Mouse (Mus musculus) forebrain, embryonic 10.5 days (tissue): ENCODE results near the gene Gp1ba. TPM values are rescaled to one million over a fixed set of nuclear protein-coding genes. Genes with fewer than 3 reads are reported as not detected.

Experiments used
- DNase-seq: peaks from one replicate; pipeline ENCODE4 v3.0.0-alpha.2; 2017; ENCODE audit warnings: low spot score; ENCODE audit errors: extremely low spot score
- H3K27ac ChIP-seq: fragments of 300-500 bp; sonication (generic); 2 replicates; pipeline ENCODE4 v1.5.1; 2016; ENCODE audit warnings: mild to moderate bottlenecking
- H3K27me3 ChIP-seq: fragments of 300-500 bp; sonication (generic); 2 replicates; pipeline ENCODE4 v1.6.1; 2016; ENCODE audit warnings: mild to moderate bottlenecking; ENCODE audit not compliant: poor library complexity, severe bottlenecking
- H3K36me3 ChIP-seq: fragments of 300-500 bp; sonication (generic); replicated peaks from 2 replicates; pipeline ENCODE4 v1.6.1; 2016; ENCODE audit warnings: mild to moderate bottlenecking, moderate library complexity
- H3K4me1 ChIP-seq: fragments of 300-500 bp; sonication (generic); 2 replicates; pipeline ENCODE4 v1.6.1; 2016
- H3K4me3 ChIP-seq: fragments of 300-500 bp; sonication (generic); 2 replicates; pipeline ENCODE4 v1.5.1; 2016; ENCODE audit warnings: mild to moderate bottlenecking, moderate library complexity
- H3K9me3 ChIP-seq: fragments of 300-500 bp; sonication (generic); 2 replicates; pipeline ENCODE4 v1.6.1; 2016; ENCODE audit warnings: mild to moderate bottlenecking, moderate library complexity
- WGBS: fragments of 180-500 bp; shearing (Covaris S2); methylation state at CpG from one replicate; pipeline ENCODE4 v1.1.7; 2016; 5-methylcytosine and 5-hydroxymethylcytosine counted together
- polyA plus RNA-seq: library from polyadenylated mRNA; unstranded; fragments of >200 nt; fragmentation: Nextera tagmentation; extraction: Ambion mirVana; gene quantifications from 2 replicates; pipeline ENCODE4 v1.2.1, GENCODE M21; 2016

Gene Gp1ba
- 0.56 and 1.00 TPM in 2 replicates for polyA plus RNA-seq

- no peaks in the 10 kb centered on the region for H3K9me3 ChIP-seq
- no peaks in the 10 kb centered on the region for H3K27me3 ChIP-seq
- peaks cover 12% of the 10 kb centered on the region for H3K36me3 ChIP-seq
- no peak within 1 kb of the TSS for H3K4me3 ChIP-seq
- 65% methylated on average over 5 of the region's 5 CpGs for WGBS
- H3K27ac ChIP-seq, result no peak within 1 kb of the TSS
- no peak for DNase-seq
- no peaks in the 10 kb centered on the region for H3K4me1 ChIP-seq
Observed at GRCm38 (mm10) chr11:70638714-70639278, at the start of gene Gp1ba. TSS of gene Gp1ba (plus strand) at chr11:70639122.

DNA sequence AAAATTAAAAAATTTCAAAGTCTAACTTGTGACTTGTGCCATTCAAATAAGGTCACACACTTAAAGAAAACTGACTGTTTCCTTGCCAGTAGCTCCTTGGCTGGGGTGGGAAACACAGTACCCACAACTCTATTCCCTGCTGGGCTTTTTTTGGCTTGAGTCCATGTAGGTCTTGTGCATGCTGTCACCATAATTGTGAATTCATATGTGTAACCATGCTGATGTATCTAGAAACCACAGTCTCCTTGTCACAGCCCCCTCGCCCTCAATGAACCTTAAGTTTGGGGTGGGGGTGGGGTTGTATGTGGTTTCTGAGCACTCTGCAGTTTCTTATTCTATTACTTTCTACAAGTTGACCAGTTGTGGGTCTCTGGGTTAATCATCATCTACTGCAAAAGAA lies 47.2 kb upstream of the Gp1ba start:
- H3K27me3 ChIP-seq, result no peaks in the 10 kb centered on the region
- peaks cover 13% of the 10 kb centered on the region for H3K4me1 ChIP-seq
- DNase-seq, result no peak
- 94% methylated on average over 1 of the region's 1 CpGs for WGBS
- H3K36me3 ChIP-seq, result peaks cover 5% of the 10 kb centered on the region; the same call in 1 of the 2 replicates
- H3K9me3 ChIP-seq, result no peaks in the 10 kb centered on the region
- H3K4me3 ChIP-seq, result no peak overlapping the region
- no peak overlapping the region for H3K27ac ChIP-seq

GRCm38 (mm10) chr11:70594253-70594989 lies 44.5 kb upstream of the Gp1ba start:
- Histone ChIP-seq H3K27ac (0 out of 2 replicates have a peak overlapping the region, but pooled peaks have one; percentile 30), H3K9me3 (no peaks in the 10 kb centered on the region), H3K4me3 (no peak overlapping the region), H3K27me3 (no peaks in the 10 kb centered on the region), H3K4me1 (peaks cover 16% of the 10 kb centered on the region), H3K36me3 (peaks cover 26% of the 10 kb centered on the region)
- 91% methylated on average over 15 of the region's 15 CpGs for WGBS
- no peak for DNase-seq

- 80% methylated on average over 2 of the region's 2 CpGs for WGBS
- Histone ChIP-seq H3K4me3 (no peak overlapping the region), H3K27me3 (no peaks in the 10 kb centered on the region), H3K9me3 (no peaks in the 10 kb centered on the region), H3K4me1 (peaks cover 16% of the 10 kb centered on the region), H3K36me3 (peaks cover 33% of the 10 kb centered on the region), H3K27ac (peak overlapping the region; percentile 51; the same call in 1 of the 2 replicates)
- no peak for DNase-seq
Observed at GRCm38 (mm10) chr11:70595638-70596037, 43.3 kb upstream of the Gp1ba start.

DNA sequence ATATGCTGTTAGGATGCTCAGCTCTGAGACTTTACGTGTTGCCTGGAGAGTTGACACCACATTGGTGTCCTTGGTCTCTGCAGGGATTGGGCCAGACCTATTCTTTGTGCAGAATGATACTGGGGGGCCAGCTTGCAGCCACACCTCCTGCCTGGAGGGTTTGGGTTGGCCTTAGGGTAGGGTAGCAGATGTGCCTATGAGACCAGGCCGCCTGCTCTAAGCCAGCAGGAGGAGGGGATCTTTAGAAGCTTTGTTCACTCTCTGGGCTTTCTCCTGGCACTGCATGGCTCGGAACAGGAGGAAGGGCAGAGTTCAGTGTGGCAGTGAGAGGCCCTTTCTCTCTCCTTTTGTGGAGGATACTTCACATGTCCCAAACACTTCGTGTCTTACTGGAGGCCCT lies 42.8 kb upstream of the Gp1ba start:
- no peak overlapping the region for H3K4me3 ChIP-seq
- peak overlapping the region; percentile 51; the same call in 1 of the 2 replicates for H3K27ac ChIP-seq
- 55% methylated on average over 4 of the region's 4 CpGs for WGBS
- no peaks in the 10 kb centered on the region for H3K27me3 ChIP-seq
- H3K36me3 ChIP-seq, result peaks cover 33% of the 10 kb centered on the region
- H3K9me3 ChIP-seq, result no peaks in the 10 kb centered on the region
- peaks cover 16% of the 10 kb centered on the region for H3K4me1 ChIP-seq
- DNase-seq, result no peak

GRCm38 (mm10) chr11:70597301-70597700 lies 41.6 kb upstream of the Gp1ba start:
- no peak overlapping the region for H3K4me3 ChIP-seq
- WGBS, result 82% methylated on average over 6 of the region's 6 CpGs
- no peaks in the 10 kb centered on the region for H3K27me3 ChIP-seq
- DNase-seq, result no peak
- peaks cover 16% of the 10 kb centered on the region for H3K4me1 ChIP-seq
- no peak overlapping the region for H3K27ac ChIP-seq
- H3K9me3 ChIP-seq, result no peaks in the 10 kb centered on the region
- H3K36me3 ChIP-seq, result peaks cover 43% of the 10 kb centered on the region

DNA sequence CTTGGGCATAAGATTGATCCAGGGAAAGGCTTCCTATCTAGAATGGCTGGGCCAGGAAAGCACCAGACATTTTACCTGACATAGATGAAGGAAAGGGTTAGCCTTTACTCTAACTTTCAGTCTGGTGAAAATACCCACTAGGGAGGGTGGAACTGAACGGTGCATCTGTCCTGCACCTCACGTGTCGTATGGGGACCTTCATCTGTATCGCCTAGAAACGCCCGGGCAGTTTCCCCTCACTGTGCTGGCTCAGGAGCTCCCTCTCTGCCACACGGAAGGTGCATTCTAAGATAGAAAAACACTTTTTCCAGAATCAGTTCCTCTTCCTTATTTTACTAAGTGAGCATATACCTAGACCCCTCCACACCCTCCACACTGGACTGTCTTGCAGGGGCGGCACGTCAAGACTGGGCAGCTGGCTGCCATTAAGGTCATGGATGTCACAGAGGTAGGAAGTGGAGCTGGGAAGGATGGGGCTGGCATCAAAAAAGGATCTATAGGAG lies 40.4 kb upstream of the Gp1ba start:
- Histone ChIP-seq H3K27me3 (no peaks in the 10 kb centered on the region), H3K27ac (no peak overlapping the region), H3K4me3 (no peak overlapping the region), H3K36me3 (peaks cover 55% of the 10 kb centered on the region), H3K9me3 (no peaks in the 10 kb centered on the region), H3K4me1 (peaks cover 16% of the 10 kb centered on the region)
- no peak for DNase-seq
- 88% methylated on average over 9 of the region's 9 CpGs for WGBS

DNA sequence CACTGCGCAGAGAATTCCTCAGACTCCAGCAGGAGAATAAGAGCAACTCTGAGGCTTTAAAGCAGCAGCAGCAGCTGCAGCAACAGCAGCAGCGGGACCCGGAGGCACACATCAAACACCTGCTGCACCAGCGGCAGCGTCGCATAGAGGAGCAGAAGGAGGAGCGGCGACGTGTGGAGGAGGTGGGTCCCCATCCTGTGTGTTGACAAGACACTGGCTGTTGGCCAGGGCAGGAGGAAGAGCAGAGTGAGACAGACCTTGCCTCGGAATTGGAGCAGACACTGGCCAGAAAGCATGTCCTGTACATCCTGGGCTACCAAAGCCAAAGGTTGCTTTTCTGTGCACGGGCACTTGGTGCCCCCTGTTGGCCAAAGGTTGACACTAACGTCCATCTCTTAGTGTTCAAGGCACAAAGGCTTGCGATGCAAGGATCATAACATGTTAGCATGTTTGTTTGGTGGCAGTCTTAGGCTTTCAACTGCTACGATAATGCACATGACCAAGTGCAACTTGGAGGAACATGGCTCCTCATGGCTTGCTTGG lies 33.8 kb upstream of the Gp1ba start:
- Histone ChIP-seq H3K4me3 (no peak overlapping the region), H3K9me3 (no peaks in the 10 kb centered on the region), H3K4me1 (no peaks in the 10 kb centered on the region), H3K36me3 (peaks cover 89% of the 10 kb centered on the region), H3K27me3 (no peaks in the 10 kb centered on the region), H3K27ac (no peak overlapping the region)
- DNase-seq, result peak; percentile 66
- WGBS, result 71% methylated on average over 14 of the region's 14 CpGs

- no peak overlapping the region for H3K4me3 ChIP-seq
- no peak for DNase-seq
- H3K9me3 ChIP-seq, result no peaks in the 10 kb centered on the region
- H3K27me3 ChIP-seq, result no peaks in the 10 kb centered on the region
- 77% methylated on average over 12 of the region's 12 CpGs for WGBS
- peaks cover 100% of the 10 kb centered on the region for H3K36me3 ChIP-seq
- no peaks in the 10 kb centered on the region for H3K4me1 ChIP-seq
- H3K27ac ChIP-seq, result 0 out of 2 replicates have a peak overlapping the region, but pooled peaks have one; percentile 2
Observed at GRCm38 (mm10) chr11:70606717-70607116, 32.2 kb upstream of the Gp1ba start.

DNA sequence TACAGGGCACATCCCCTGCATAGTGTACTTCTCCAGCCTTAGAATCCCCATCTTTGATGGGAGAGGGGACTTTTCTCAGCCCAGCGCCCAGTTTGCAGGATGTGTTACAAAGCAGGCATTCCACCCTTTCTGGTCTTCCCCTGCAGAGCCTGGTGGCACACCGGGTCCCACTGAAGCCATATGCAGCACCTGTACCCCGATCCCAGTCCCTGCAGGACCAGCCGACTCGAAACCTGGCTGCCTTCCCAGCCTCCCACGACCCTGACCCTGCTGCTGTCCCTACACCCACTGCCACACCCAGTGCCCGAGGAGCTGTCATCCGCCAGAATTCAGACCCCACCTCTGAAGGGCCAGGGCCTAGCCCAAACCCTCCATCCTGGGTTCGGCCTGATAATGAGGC lies 31.3 kb upstream of the Gp1ba start:
- H3K9me3 ChIP-seq, result no peaks in the 10 kb centered on the region
- no peaks in the 10 kb centered on the region for H3K27me3 ChIP-seq
- H3K4me1 ChIP-seq, result no peaks in the 10 kb centered on the region
- WGBS, result 94% methylated on average over 9 of the region's 9 CpGs
- DNase-seq, result no peak
- H3K4me3 ChIP-seq, result no peak overlapping the region
- H3K27ac ChIP-seq, result no peak overlapping the region
- H3K36me3 ChIP-seq, result peaks cover 100% of the 10 kb centered on the region

DNA sequence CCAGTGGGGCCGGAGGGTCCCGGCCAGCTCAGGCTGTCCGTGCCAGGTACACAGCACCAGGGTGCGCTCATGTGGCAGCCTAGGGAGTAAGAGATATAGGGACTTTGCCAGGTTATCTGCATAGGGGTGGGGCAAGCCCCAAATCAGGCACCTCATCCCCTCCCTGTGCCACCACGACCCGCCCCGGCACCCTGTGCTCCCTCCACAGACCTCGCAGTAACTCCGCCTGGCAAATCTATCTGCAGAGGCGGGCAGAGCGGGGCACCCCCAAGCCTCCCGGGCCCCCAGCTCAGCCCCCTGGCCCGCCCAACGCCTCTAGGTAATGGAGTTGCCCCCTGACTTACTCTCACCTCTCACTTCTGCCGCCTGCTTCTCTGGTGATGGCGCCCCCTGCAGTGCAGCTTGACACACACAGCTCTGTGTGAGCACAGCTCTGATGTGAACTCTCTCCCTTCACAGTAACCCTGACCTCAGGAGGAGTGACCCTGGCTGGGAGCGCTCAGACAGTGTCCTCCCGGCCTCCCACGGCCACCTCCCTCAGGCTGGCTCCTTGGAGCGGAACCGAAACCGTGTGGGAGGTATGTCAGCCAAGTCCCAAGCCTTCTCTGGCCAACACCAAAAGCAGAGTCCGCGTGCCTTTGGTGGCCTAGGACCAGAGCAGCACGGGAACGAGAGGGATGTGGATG lies 30.4 kb upstream of the Gp1ba start:
- H3K27me3 ChIP-seq, result no peaks in the 10 kb centered on the region
- DNase-seq, result no peak
- H3K36me3 ChIP-seq, result peaks cover 100% of the 10 kb centered on the region
- H3K4me1 ChIP-seq, result no peaks in the 10 kb centered on the region
- H3K9me3 ChIP-seq, result no peaks in the 10 kb centered on the region
- WGBS, result 89% methylated on average over 26 of the region's 26 CpGs
- no peak overlapping the region for H3K4me3 ChIP-seq
- no peak overlapping the region for H3K27ac ChIP-seq

- no peak for DNase-seq
- H3K9me3 ChIP-seq, result no peaks in the 10 kb centered on the region
- peaks cover 12% of the 10 kb centered on the region for H3K4me1 ChIP-seq
- H3K4me3 ChIP-seq, result no peak overlapping the region
- H3K36me3 ChIP-seq, result peaks cover 83% of the 10 kb centered on the region
- no peak overlapping the region for H3K27ac ChIP-seq
- H3K27me3 ChIP-seq, result peaks cover 6% of the 10 kb centered on the region
- 86% methylated on average over 4 of the region's 4 CpGs for WGBS
Observed at GRCm38 (mm10) chr11:70610752-70611151, 28.2 kb upstream of the Gp1ba start.
